Mouse (Mus musculus) limb, embryonic 12.5 days (tissue): Measurements from ENCODE around the gene Gpc5. TPM values are rescaled to one million over a fixed set of nuclear protein-coding genes. Genes with fewer than 3 reads are reported as not detected.
A peak's percentile ranks its signal among the peaks of the same experiment; 100 is the strongest.

Experiments
- ATAC-seq: fragments of 200-750 bp; cut with Nextera tagmentation; 2 replicates; pipeline ENCODE4 v1.8.0; 2017; ENCODE audit warnings: low read depth, moderate TSS enrichment; ENCODE audit not compliant: insufficient number of reproducible peaks, insufficient read depth, low FRiP score, low TSS enrichment
- H3K27ac ChIP-seq: fragments of 300-500 bp; sonication (generic); 2 replicates; pipeline ENCODE4 v1.5.1; 2016; ENCODE audit warnings: mild to moderate bottlenecking, moderate library complexity
- H3K27me3 ChIP-seq: fragments of 300-500 bp; sonication (generic); 2 replicates; pipeline ENCODE4 v1.6.1; 2016; ENCODE audit warnings: mild to moderate bottlenecking, moderate library complexity
- H3K36me3 ChIP-seq: fragments of 300-500 bp; sonication (generic); 2 replicates; pipeline ENCODE4 v1.6.1; 2016; ENCODE audit warnings: mild to moderate bottlenecking, moderate library complexity
- H3K4me1 ChIP-seq: fragments of 300-500 bp; sonication (generic); replicated peaks from 2 replicates; pipeline ENCODE4 v1.6.1; 2016
- H3K4me2 ChIP-seq: fragments of 300-500 bp; sonication (generic); 2 replicates; pipeline ENCODE4 v1.6.1; 2016; ENCODE audit warnings: mild to moderate bottlenecking, moderate library complexity
- H3K4me3 ChIP-seq: fragments of 300-500 bp; sonication (generic); replicated peaks from 2 replicates; pipeline ENCODE4 v1.5.1; 2016; ENCODE audit warnings: mild to moderate bottlenecking
- H3K9ac ChIP-seq: fragments of 300-500 bp; sonication (generic); replicated peaks from 2 replicates; pipeline ENCODE4 v1.6.1; 2016; ENCODE audit warnings: mild to moderate bottlenecking, moderate library complexity
- H3K9me3 ChIP-seq: fragments of 300-500 bp; sonication (generic); 2 replicates; pipeline ENCODE4 v1.6.1; 2016; ENCODE audit warnings: mild to moderate bottlenecking, moderate library complexity
- WGBS: fragments of 180-500 bp; shearing (Covaris S2); methylation state at CpG from one replicate; pipeline ENCODE4 v1.1.7; 2016; 5-methylcytosine and 5-hydroxymethylcytosine counted together
- polyA plus RNA-seq: library from polyadenylated mRNA; unstranded; fragments of >200 nt; fragmentation: Nextera tagmentation; extraction: Ambion mirVana; gene quantifications from 2 replicates; pipeline ENCODE4 v1.2.1, GENCODE M21; 2016

Gene Gpc5
- polyA plus RNA-seq, 1 experiment from 2014 or later: 1.2 TPM

DNA sequence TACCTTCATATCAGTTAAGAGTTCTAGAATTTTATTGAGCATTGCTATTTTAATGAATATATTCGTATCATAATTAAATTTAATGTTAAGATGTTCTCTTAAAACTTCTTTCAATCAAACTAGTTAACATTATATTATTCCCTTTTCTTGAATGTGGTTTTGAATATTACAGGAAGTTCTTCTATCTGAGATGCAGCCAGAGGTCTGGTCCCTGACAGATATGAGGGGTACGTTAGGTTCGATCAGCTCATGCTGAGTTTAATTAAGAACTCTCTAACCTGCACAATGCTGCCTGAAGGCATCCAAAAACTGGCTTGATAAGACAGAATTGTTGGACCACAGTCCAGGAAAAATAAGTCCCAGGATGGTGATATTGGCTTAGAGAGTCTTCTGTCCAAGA, 161.1 kb downstream of the Gpc5 start:
- Histone ChIP-seq H3K4me1 (no peaks in the 10 kb centered on the region), H3K4me3 (no peak overlapping the region), H3K27me3 (no peaks in the 10 kb centered on the region), H3K27ac (no peak overlapping the region), H3K9ac (no peak overlapping the region), H3K36me3 (no peaks in the 10 kb centered on the region), H3K9me3 (no peaks in the 10 kb centered on the region), H3K4me2 (no peak overlapping the region)
- 90% methylated on average over 3 of the region's 3 CpGs for WGBS
- ATAC-seq: no peak

DNA sequence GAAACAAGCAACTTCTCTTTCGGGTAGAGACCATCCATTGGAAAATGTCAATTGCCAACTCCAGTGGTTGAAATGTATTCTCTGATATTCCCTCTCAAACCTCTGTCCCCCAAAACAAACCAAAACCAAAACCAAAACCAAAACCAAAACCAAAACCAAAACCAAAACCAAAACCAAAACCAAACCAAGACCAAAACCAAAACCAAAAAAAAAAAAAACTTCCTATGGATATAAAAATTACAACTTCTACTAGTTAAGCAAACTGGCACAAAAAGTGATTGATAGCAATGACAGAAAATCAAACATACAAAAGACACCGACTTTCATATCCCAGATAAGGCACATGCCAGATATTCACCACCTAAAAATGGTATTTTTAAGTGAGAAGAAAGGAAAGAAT, 161.7 kb downstream of the Gpc5 start:
- no peak overlapping the region for H3K4me3 ChIP-seq
- no peaks in the 10 kb centered on the region for H3K4me1 ChIP-seq
- H3K9ac ChIP-seq: no peak overlapping the region
- H3K4me2 ChIP-seq: no peak overlapping the region
- H3K27ac ChIP-seq: no peak overlapping the region
- H3K36me3 ChIP-seq: no peaks in the 10 kb centered on the region
- H3K9me3 ChIP-seq: no peaks in the 10 kb centered on the region
- no peaks in the 10 kb centered on the region for H3K27me3 ChIP-seq
- ATAC-seq: no peak
- WGBS: 95% methylated on average over 2 of the region's 2 CpGs

DNA sequence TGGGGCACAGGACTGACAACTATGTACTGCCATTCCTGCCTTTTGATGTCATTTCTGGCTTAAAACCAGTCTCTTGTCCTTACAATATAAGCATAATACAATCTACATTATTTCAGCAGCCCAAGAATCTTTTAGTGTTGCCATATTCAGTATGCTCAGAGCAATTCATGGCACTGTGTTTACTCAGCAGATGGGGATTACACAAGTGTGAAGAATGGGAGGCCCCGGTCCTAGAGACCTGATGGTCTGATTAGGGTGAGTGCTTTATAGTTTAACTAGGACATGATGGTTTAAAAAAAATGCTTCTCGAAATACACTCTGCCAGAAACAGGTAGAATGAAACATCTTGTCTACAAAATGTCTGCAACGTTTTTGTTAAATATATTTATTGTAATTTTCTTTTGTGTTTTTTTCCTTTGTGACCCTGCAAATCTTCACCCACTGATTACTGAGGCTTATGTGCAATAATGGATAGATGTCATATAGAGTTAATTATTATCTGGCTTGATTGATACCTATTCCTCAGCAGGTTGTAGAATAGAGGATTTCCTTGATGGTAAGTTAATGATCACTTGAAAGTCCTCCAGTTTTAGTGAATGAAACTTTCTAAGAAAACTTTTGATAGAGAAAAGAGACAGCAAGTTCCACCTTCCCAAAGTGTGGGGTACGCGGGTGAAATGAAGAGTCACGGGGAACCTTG, 177.8 kb downstream of the Gpc5 start:
- no peak for ATAC-seq
- WGBS: 88% methylated on average over 6 of the region's 6 CpGs

DNA sequence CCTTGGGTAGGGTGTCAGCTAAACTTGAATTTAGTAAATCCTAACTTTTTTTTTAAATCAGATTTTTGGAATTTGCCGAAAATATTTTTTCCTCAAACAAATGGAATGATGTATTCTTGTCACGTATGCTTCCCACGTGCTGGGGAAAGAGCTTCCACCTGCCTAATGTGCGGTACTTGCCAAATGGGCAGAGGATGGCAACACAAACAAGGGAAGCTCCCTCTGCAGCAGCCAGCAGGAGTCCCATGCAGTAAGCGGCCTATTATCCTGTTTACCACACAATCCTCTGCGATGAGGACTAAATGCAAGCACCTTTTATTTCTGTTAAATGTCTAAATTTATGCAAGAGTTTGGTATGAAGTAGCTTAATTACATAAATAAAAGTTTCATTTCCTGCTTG, 178.4 kb downstream of the Gpc5 start:
- ATAC-seq: no peak
- Histone ChIP-seq H3K27me3 (no peaks in the 10 kb centered on the region), H3K9me3 (no peaks in the 10 kb centered on the region), H3K36me3 (no peaks in the 10 kb centered on the region), H3K27ac (no peak overlapping the region), H3K4me3 (no peak overlapping the region), H3K9ac (no peak overlapping the region), H3K4me1 (no peaks in the 10 kb centered on the region), H3K4me2 (no peak overlapping the region)
- 84% methylated on average over 6 of the region's 6 CpGs for WGBS

More for the DNA sequence above, 177.8 kb downstream of the Gpc5 start:
- Histone ChIP-seq H3K4me1 (no peaks in the 10 kb centered on the region), H3K4me3 (no peak overlapping the region), H3K4me2 (no peak overlapping the region), H3K9me3 (no peaks in the 10 kb centered on the region), H3K27ac (no peak overlapping the region), H3K36me3 (no peaks in the 10 kb centered on the region), H3K27me3 (no peaks in the 10 kb centered on the region), H3K9ac (no peak overlapping the region)

DNA sequence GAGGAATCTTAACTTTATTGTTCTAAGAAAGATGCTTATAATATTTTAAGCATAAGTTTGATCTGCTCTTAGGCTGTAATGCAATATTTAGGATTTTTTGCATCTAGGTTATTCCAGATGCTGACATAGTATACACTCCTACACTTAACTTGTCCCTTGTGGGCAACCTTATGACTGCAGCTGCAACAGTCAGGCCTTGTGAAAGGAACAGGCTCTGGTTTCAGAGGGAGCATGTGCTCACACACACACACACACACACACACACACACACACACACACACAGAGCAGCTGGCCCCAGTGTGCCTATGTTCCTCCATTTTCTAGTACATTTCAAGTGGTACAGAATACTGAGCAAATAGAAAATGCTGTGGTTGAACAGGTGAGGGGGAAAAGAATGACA, 190.8 kb downstream of the Gpc5 start:
- no peak overlapping the region for H3K4me2 ChIP-seq
- peak; percentile 92 for ATAC-seq
- H3K4me3 ChIP-seq: no peak overlapping the region
- H3K27ac ChIP-seq: no peak overlapping the region
- H3K9me3 ChIP-seq: no peaks in the 10 kb centered on the region
- no peaks in the 10 kb centered on the region for H3K4me1 ChIP-seq
- H3K9ac ChIP-seq: no peak overlapping the region
- no peaks in the 10 kb centered on the region for H3K27me3 ChIP-seq
- no peaks in the 10 kb centered on the region for H3K36me3 ChIP-seq

DNA sequence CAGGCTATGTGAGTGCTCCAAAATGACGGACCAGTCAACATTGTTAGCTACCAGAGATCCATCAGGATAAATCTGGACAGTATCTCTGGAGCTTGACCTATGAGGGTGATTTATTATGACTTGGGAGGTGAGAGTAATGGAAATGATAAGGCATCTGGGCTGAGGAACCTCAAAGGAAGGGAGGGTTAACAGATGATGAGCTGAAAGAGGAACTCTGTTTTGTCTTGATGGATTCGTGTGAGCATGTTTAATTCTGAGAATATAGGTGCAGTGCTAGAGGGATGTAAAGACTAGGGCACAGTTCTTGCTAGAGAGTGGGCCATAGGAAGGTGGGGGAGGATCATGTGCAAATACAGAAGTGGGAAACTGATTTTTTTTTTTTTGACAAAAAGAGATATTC, 232.2 kb downstream of the Gpc5 start:
- no peak overlapping the region for H3K27ac ChIP-seq
- 78% methylated on average over 2 of the region's 2 CpGs for WGBS
- no peaks in the 10 kb centered on the region for H3K36me3 ChIP-seq
- no peaks in the 10 kb centered on the region for H3K27me3 ChIP-seq
- ATAC-seq: no peak
- H3K4me1 ChIP-seq: no peaks in the 10 kb centered on the region
- no peaks in the 10 kb centered on the region for H3K9me3 ChIP-seq
- no peak overlapping the region for H3K4me2 ChIP-seq
- H3K4me3 ChIP-seq: no peak overlapping the region
- no peak overlapping the region for H3K9ac ChIP-seq

DNA sequence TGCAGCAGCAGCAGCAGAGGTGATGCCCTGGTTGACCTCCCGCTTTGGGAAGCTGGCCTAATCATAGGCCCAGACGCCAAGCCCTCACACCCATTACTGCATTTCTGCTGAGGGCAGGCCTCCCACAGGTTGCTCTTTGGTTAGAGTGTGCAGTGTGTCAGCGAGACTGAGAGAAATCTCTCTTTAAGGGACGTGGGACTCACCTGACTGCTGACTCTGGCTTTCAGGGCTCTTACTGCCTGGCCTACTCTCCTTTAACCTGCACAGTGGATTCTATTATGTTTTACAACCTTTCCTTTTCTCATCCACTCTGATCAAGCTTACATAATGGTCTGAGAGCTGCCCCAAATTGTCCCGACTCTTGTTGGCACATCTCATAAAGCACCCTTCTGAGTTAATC, 234.4 kb downstream of the Gpc5 start:
- Histone ChIP-seq H3K27me3 (no peaks in the 10 kb centered on the region), H3K4me2 (no peak overlapping the region), H3K36me3 (no peaks in the 10 kb centered on the region), H3K4me3 (no peak overlapping the region), H3K4me1 (no peaks in the 10 kb centered on the region), H3K9me3 (no peaks in the 10 kb centered on the region), H3K27ac (no peak overlapping the region), H3K9ac (no peak overlapping the region)
- ATAC-seq: no peak
- 63% methylated on average over 5 of the region's 5 CpGs for WGBS

DNA sequence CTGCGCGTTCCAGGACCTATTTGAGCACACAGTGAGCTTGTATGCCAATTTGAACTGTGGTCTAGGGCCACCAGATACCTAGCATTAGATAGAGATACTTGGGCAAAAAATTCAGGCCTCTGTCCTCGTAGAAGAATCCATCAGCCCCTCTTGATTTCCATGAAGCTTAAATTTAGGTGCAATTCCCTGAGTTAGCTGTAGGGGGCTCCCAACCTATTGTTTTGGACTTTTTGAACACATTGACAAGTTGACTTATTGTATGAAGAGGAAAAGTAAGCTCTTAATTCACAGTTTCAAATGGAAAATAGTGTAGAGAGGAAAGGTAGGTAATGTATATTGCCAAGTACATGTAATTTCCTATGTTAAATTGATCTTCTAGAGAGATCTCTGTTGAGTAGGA, 247.1 kb downstream of the Gpc5 start:
- Histone ChIP-seq H3K4me2 (no peak overlapping the region), H3K4me1 (no peaks in the 10 kb centered on the region), H3K9ac (no peak overlapping the region), H3K9me3 (no peaks in the 10 kb centered on the region), H3K27me3 (no peaks in the 10 kb centered on the region), H3K36me3 (no peaks in the 10 kb centered on the region), H3K27ac (no peak overlapping the region), H3K4me3 (no peak overlapping the region)
- WGBS: 84% methylated on average over 3 of the region's 3 CpGs
- ATAC-seq: no peak

DNA sequence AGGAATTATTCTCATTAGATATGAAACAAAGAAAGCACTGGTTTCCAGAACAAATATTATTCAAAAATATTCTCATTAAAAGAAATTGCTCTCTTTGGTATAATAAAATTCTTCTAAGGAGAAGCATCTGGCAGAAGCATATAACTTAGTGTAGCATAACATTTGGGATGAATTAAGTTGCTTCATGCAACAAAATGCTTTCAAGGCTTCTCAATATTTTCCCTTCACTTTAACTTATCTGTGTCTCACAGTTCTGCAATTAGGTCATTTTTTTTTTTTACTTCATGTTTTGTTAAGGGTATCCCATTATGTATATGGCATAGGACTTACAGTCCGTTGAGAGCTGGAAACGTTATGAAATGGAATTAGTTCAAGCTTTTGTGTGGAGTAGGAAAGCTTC, 250.6 kb downstream of the Gpc5 start:
- no peak for ATAC-seq
- Histone ChIP-seq H3K36me3 (no peaks in the 10 kb centered on the region), H3K4me2 (no peak overlapping the region), H3K9ac (no peak overlapping the region), H3K9me3 (no peaks in the 10 kb centered on the region), H3K27me3 (no peaks in the 10 kb centered on the region), H3K4me1 (no peaks in the 10 kb centered on the region), H3K27ac (no peak overlapping the region), H3K4me3 (no peak overlapping the region)
- WGBS: 59% methylated on average over 2 of the region's 2 CpGs

DNA sequence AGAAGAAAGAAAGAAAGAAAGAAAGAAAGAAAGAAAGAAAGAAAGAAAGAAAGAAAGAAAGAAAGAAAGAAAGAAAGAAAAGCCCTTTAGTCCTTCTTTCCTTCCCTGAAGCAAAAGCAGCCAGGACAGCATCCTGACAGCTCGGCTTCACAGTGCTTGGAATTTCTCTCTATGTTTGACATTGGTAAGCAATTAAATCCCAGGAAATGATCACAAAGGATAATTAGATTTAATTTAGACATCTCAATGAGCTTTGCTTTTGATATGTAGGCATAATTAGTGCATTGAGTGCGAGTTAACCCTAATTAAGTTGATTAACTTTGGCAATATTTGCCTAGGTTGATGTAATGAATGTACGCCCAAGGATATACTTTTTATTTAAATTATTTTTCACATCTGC, 257.4 kb downstream of the Gpc5 start:
- Histone ChIP-seq H3K4me1 (no peaks in the 10 kb centered on the region), H3K4me3 (no peak overlapping the region), H3K9me3 (no peaks in the 10 kb centered on the region), H3K27me3 (no peaks in the 10 kb centered on the region), H3K27ac (no peak overlapping the region), H3K36me3 (no peaks in the 10 kb centered on the region), H3K9ac (no peak overlapping the region), H3K4me2 (no peak overlapping the region)
- ATAC-seq: no peak
- 84% methylated on average over 3 of the region's 3 CpGs for WGBS

DNA sequence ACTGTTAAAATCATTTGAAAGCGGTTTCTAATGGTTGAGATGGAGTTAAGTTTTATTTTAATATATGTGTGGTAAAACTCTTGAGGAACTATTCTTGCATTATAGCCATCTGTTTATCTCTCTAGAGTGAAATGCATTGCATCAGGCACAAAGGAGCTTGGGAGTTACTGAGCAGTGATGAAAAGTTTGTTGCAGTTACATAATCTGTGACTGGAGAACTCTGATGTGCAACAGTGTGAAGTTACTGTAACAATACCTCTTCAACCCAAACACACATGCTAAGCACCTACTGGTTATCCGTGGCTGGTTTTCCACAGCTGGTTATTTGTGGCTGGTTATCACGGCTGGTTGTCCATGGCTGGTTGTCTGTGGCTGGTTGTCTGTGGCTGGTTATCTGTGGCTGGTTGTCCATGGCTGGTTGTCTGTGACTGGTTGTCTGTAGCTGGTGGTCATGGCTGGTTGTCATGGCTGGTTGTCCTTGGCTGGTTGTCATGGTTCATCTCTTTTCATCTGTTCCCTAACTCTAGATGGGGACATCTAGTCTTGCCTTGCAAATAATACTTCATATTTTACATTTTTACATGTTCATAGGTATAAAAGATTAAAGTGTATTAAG, 273.4 kb downstream of the Gpc5 start:
- Histone ChIP-seq H3K27me3 (no peaks in the 10 kb centered on the region), H3K4me3 (no peak overlapping the region), H3K9me3 (no peaks in the 10 kb centered on the region), H3K27ac (no peak overlapping the region), H3K36me3 (no peaks in the 10 kb centered on the region), H3K4me2 (no peak overlapping the region), H3K4me1 (no peaks in the 10 kb centered on the region), H3K9ac (no peak overlapping the region)
- 90% methylated on average over 3 of the region's 3 CpGs for WGBS
- ATAC-seq: no peak

DNA sequence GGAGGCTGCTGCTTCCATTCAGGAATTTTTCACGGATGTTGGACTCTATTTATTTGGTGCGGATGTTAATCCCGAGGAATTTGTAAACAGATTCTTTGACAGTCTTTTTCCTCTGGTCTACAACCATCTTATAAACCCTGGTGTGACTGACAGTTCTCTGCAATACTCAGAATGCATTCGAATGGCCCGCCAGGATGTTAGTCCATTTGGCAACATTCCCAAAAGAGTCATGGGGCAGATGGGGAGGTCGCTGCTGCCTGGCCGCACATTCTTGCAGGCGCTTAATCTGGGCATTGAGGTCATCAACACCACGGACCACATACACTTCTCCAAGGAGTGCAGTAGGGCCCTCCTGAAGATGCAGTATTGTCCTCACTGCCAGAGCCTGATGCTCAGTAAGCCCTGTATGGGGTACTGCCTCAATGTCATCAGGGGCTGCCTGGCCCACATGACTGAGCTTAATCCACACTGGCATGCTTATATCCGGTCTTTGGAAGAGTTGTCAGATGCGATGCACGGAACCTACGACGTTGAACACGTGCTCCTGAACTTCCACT, 277.7 kb downstream of the Gpc5 start:
- Histone ChIP-seq H3K36me3 (no peaks in the 10 kb centered on the region), H3K4me1 (no peaks in the 10 kb centered on the region), H3K27ac (no peak overlapping the region), H3K4me2 (no peak overlapping the region), H3K9me3 (no peaks in the 10 kb centered on the region), H3K27me3 (no peaks in the 10 kb centered on the region), H3K4me3 (no peak overlapping the region), H3K9ac (no peak overlapping the region)
- WGBS: 88% methylated on average over 15 of the region's 15 CpGs
- no peak for ATAC-seq
